Mouse (Mus musculus) heart, postnatal 0 days (tissue): ENCODE measurements around the gene Atp2b4.

ENCODE experiments used
- CTCF ChIP-seq: IDR thresholded peaks from 2 replicates; pipeline ENCODE4 v1.5.1; 2016; ENCODE audit warnings: antibody characterized with exemption, control low read depth, low read depth
- EP300 ChIP-seq: IDR thresholded peaks from 2 replicates; pipeline ENCODE4 v1.6.1; 2016; ENCODE audit warnings: antibody characterized with exemption, low read depth

GRCm38 (mm10) chr1:133821144-133821543 lies 20.3 kb upstream of the Atp2b4 start:
- TF ChIP-seq CTCF (no peak), EP300 (no peak)
